Mouse (Mus musculus): ENCODE measurements around the gene Olfr65. TPM values are rescaled to one million over a fixed set of nuclear protein-coding genes. Genes with fewer than 3 reads are reported as not detected.

Olfr65 gene
- total RNA-seq, 2 experiments from 2014 or later, result not detected

Other genes with a start within 250 kb of the Olfr65 start
- not detected for gene Olfr623, start 239.8 kb upstream of the Olfr65 start, total RNA-seq (2021)
- gene Olfr624, start 232.3 kb upstream of the Olfr65 start, total RNA-seq (2021), result under 1 TPM in 1 of 2 experiments, not detected in 1; 0.08 TPM
- not detected for gene Olfr625-ps1, start 220.8 kb upstream of the Olfr65 start, total RNA-seq (2021)
- not detected for gene Olfr243, start 188.8 kb upstream of the Olfr65 start, total RNA-seq (2021)
- gene Olfr628, start 173.1 kb upstream of the Olfr65 start, total RNA-seq (2021), result not detected
- gene Olfr629, start 158.5 kb upstream of the Olfr65 start, total RNA-seq (2021), result not detected
- gene Olfr630, start 146.2 kb upstream of the Olfr65 start, total RNA-seq (2021), result not detected
- not detected for gene Olfr69, start 131.9 kb upstream of the Olfr65 start, total RNA-seq (2021)
- gene Olfr68, start 123.8 kb upstream of the Olfr65 start, total RNA-seq (2021), result not detected
- gene Olfr67, start 111.7 kb upstream of the Olfr65 start, total RNA-seq (2021), result not detected
- 10 to 100 TPM in 1 of 2 experiments, 1 to 10 TPM in 1; 8.8 to 20.4 TPM for gene Hbb-bt, start 89.5 kb upstream of the Olfr65 start, total RNA-seq (2021)
- 100 to 1,000 TPM in 1 of 2 experiments, 10 to 100 TPM in 1; 41.0 to 135 TPM for gene Hbb-bs, start 75.4 kb upstream of the Olfr65 start, total RNA-seq (2021)
- gene Hbb-bh2, start 63.0 kb upstream of the Olfr65 start, total RNA-seq (2021), result not detected
- not detected for gene Hbb-bh1, start 60.3 kb upstream of the Olfr65 start, total RNA-seq (2021)
- not detected for gene Hbb-y, start 50.3 kb upstream of the Olfr65 start, total RNA-seq (2021)
- gene Olfr66, start 17.2 kb upstream of the Olfr65 start, total RNA-seq (2021), result not detected
- gene Olfr64, start 9.0 kb upstream of the Olfr65 start, total RNA-seq (2021), result not detected
- gene Olfr631, start 25.3 kb downstream of the Olfr65 start, total RNA-seq (2021), result not detected
- gene Olfr632, start 30.9 kb downstream of the Olfr65 start, total RNA-seq (2021), result not detected
- not detected for gene Olfr633, start 41.0 kb downstream of the Olfr65 start, total RNA-seq (2021)
- under 1 TPM in 1 of 2 experiments, not detected in 1; 0.08 TPM for gene Olfr635, start 67.7 kb downstream of the Olfr65 start, total RNA-seq (2021)
- not detected for gene Olfr638, start 95.3 kb downstream of the Olfr65 start, total RNA-seq (2021)
- gene Olfr639, start 113.8 kb downstream of the Olfr65 start, total RNA-seq (2021), result under 1 TPM; 0.10 to 0.38 TPM
- gene Olfr640, start 122.1 kb downstream of the Olfr65 start, total RNA-seq (2021), result not detected
- gene Olfr641, start 132.0 kb downstream of the Olfr65 start, total RNA-seq (2021), result not detected
- gene Olfr642, start 149.2 kb downstream of the Olfr65 start, total RNA-seq (2021), result not detected
- not detected for gene 4930516K23Rik, start 158.0 kb downstream of the Olfr65 start, total RNA-seq (2021)
- gene Olfr644, start 168.4 kb downstream of the Olfr65 start, total RNA-seq (2021), result not detected
- gene Olfr645, start 182.0 kb downstream of the Olfr65 start, total RNA-seq (2021), result not detected
- not detected for gene Olfr646, start 201.4 kb downstream of the Olfr65 start, total RNA-seq (2021)
- not detected for gene Ubqln5, start 226.3 kb downstream of the Olfr65 start, total RNA-seq (2021)
- gene Olfr643, start 233.9 kb downstream of the Olfr65 start, total RNA-seq (2021), result not detected
- not detected for gene Ubqln3, start 239.8 kb downstream of the Olfr65 start, total RNA-seq (2021)
- gene Ubqlnl, start 247.1 kb downstream of the Olfr65 start, total RNA-seq (2021), result not detected